Mouse (Mus musculus): ENCODE data around the gene Acoxl.

Gene Acoxl

GRCm38 (mm10) chr2:127889979-127890378, 51.3 kb downstream of the Acoxl start:
- in situ Hi-C loops (cut with MboI; ENCODE audit: low pct_unique_long_range_greater_than_20kb in 1 of 2, low sequenced_read_pairs in 2 of 2, unreplicated experiment in 1 of 2): loop anchor here in 1 of 2 experiments (25.0 kb wide), 1 partner anchor 522 kb away; no protein-coding TSS in a partner anchor

- in situ Hi-C loops (cut with MboI; ENCODE audit: low pct_unique_long_range_greater_than_20kb in 1 of 2, low sequenced_read_pairs in 2 of 2, unreplicated experiment in 1 of 2): loop anchor here in 1 of 2 experiments (25.0 kb wide), 1 partner anchor 522 kb away; no protein-coding TSS in a partner anchor
Measured at GRCm38 (mm10) chr2:127890526-127890925, 51.9 kb downstream of the Acoxl start.

GRCm38 (mm10) chr2:127891056-127891455, 52.4 kb downstream of the Acoxl start:
- in situ Hi-C loops (cut with MboI; ENCODE audit: low pct_unique_long_range_greater_than_20kb in 1 of 2, low sequenced_read_pairs in 2 of 2, unreplicated experiment in 1 of 2): loop anchor here in 1 of 2 experiments (25.0 kb wide), 1 partner anchor 521 kb away; no protein-coding TSS in a partner anchor

GRCm38 (mm10) chr2:127894890-127895289, 56.2 kb downstream of the Acoxl start:
- in situ Hi-C loops (cut with MboI; ENCODE audit: low pct_unique_long_range_greater_than_20kb in 1 of 2, low sequenced_read_pairs in 2 of 2, unreplicated experiment in 1 of 2): loop anchor here in 1 of 2 experiments (25.0 kb wide), 1 partner anchor 517 kb away; no protein-coding TSS in a partner anchor

- in situ Hi-C loops (cut with MboI; ENCODE audit: low pct_unique_long_range_greater_than_20kb in 1 of 2, low sequenced_read_pairs in 2 of 2, unreplicated experiment in 1 of 2): loop anchor here in 1 of 2 experiments (25.0 kb wide), 1 partner anchor 515 kb away; no protein-coding TSS in a partner anchor
Measured at GRCm38 (mm10) chr2:127897718-127898117, 59.0 kb downstream of the Acoxl start.

- in situ Hi-C loops (cut with MboI; ENCODE audit: low pct_unique_long_range_greater_than_20kb in 1 of 2, low sequenced_read_pairs in 2 of 2, unreplicated experiment in 1 of 2): no loop called here
Measured at GRCm38 (mm10) chr2:127904918-127905317, 66.2 kb downstream of the Acoxl start.

GRCm38 (mm10) chr2:127906973-127907678, 68.5 kb downstream of the Acoxl start:
- in situ Hi-C loops (cut with MboI; ENCODE audit: low pct_unique_long_range_greater_than_20kb in 1 of 2, low sequenced_read_pairs in 2 of 2, unreplicated experiment in 1 of 2): no loop called here

- in situ Hi-C loops (cut with MboI; ENCODE audit: low pct_unique_long_range_greater_than_20kb in 1 of 2, low sequenced_read_pairs in 2 of 2, unreplicated experiment in 1 of 2): no loop called here
Measured at GRCm38 (mm10) chr2:127907679-127908042, 69.0 kb downstream of the Acoxl start.

- in situ Hi-C loops (cut with MboI; ENCODE audit: low pct_unique_long_range_greater_than_20kb in 1 of 2, low sequenced_read_pairs in 2 of 2, unreplicated experiment in 1 of 2): no loop called here
Measured at GRCm38 (mm10) chr2:127908881-127909280, 70.2 kb downstream of the Acoxl start.

GRCm38 (mm10) chr2:127909790-127910189, 71.1 kb downstream of the Acoxl start:
- in situ Hi-C loops (cut with MboI; ENCODE audit: low pct_unique_long_range_greater_than_20kb in 1 of 2, low sequenced_read_pairs in 2 of 2, unreplicated experiment in 1 of 2): no loop called here

GRCm38 (mm10) chr2:127911579-127911978, 72.9 kb downstream of the Acoxl start:
- in situ Hi-C loops (cut with MboI; ENCODE audit: low pct_unique_long_range_greater_than_20kb in 1 of 2, low sequenced_read_pairs in 2 of 2, unreplicated experiment in 1 of 2): no loop called here

GRCm38 (mm10) chr2:127914047-127914446, 75.4 kb downstream of the Acoxl start:
- in situ Hi-C loops (cut with MboI; ENCODE audit: low pct_unique_long_range_greater_than_20kb in 1 of 2, low sequenced_read_pairs in 2 of 2, unreplicated experiment in 1 of 2): no loop called here

- in situ Hi-C loops (cut with MboI; ENCODE audit: low pct_unique_long_range_greater_than_20kb in 1 of 2, low sequenced_read_pairs in 2 of 2, unreplicated experiment in 1 of 2): no loop called here
Measured at GRCm38 (mm10) chr2:127916804-127917410, 78.2 kb downstream of the Acoxl start.

GRCm38 (mm10) chr2:127919740-127920139, 81.1 kb downstream of the Acoxl start:
- in situ Hi-C loops (cut with MboI; ENCODE audit: low pct_unique_long_range_greater_than_20kb in 1 of 2, low sequenced_read_pairs in 2 of 2, unreplicated experiment in 1 of 2): no loop called here

GRCm38 (mm10) chr2:127922036-127922901, 83.6 kb downstream of the Acoxl start:
- in situ Hi-C loops (cut with MboI; ENCODE audit: low pct_unique_long_range_greater_than_20kb in 1 of 2, low sequenced_read_pairs in 2 of 2, unreplicated experiment in 1 of 2): no loop called here

- in situ Hi-C loops (cut with MboI; ENCODE audit: low pct_unique_long_range_greater_than_20kb in 1 of 2, low sequenced_read_pairs in 2 of 2, unreplicated experiment in 1 of 2): no loop called here
Measured at GRCm38 (mm10) chr2:127923077-127923680, 84.5 kb downstream of the Acoxl start.

GRCm38 (mm10) chr2:127926679-127927324, 88.1 kb downstream of the Acoxl start:
- in situ Hi-C loops (cut with MboI; ENCODE audit: low pct_unique_long_range_greater_than_20kb in 1 of 2, low sequenced_read_pairs in 2 of 2, unreplicated experiment in 1 of 2): loop anchor here in 1 of 2 experiments (25.0 kb wide), 1 partner anchor 485 kb away; no protein-coding TSS in a partner anchor
